Mouse (Mus musculus) splenic B cell, adult 2 months (primary cell): ENCODE measurements around the gene Lrrtm1.

Source experiments
- DNase-seq: peaks from one replicate; pipeline ENCODE4 v3.0.0-alpha.2; 2011; ENCODE audit warnings: low read depth, low spot score
- H3K27me3 ChIP-seq: 2 replicates; pipeline ENCODE4 v1.6.1; 2012; ENCODE audit warnings: mild to moderate bottlenecking, low read length, moderate library complexity, mixed read lengths; ENCODE audit not compliant: control insufficient read depth, poor library complexity, insufficient read depth, severe bottlenecking
- H3K36me3 ChIP-seq: 2 replicates; pipeline ENCODE4 v1.6.1; 2012; ENCODE audit warnings: mild to moderate bottlenecking, low read length, moderate library complexity, mixed read lengths; ENCODE audit not compliant: control insufficient read depth, poor library complexity, insufficient read depth, severe bottlenecking

Lrrtm1 gene

GRCm38 (mm10) chr6:77257358-77258105, 15.0 kb downstream of the Lrrtm1 start:
- H3K36me3 ChIP-seq, result no peaks in the 10 kb centered on the region
- no peak for DNase-seq
- no peaks in the 10 kb centered on the region for H3K27me3 ChIP-seq

GRCm38 (mm10) chr6:77265163-77265562, 22.7 kb downstream of the Lrrtm1 start:
- Histone ChIP-seq H3K27me3 (no peaks in the 10 kb centered on the region), H3K36me3 (no peaks in the 10 kb centered on the region)
- no peak for DNase-seq

DNA sequence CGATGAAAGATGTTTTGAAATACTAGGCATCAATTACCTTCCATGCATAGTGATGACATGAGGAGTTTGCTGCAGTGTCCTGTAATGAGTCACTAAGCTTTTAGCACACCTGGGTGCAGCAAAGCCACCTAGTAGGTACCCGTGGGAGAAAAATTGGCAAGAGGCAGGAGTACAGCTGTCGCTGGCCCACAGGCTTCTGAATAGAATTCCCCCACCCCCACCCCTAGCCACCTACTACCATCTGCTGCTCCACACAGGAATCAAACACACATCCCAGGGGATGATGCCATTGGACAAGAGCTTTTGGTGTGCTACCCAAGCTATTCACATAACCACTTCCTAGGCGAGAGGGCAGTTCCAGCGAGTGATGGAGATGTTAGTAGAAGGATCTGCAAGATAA, 36.3 kb downstream of the Lrrtm1 start:
- DNase-seq, result no peak
- Histone ChIP-seq H3K36me3 (no peaks in the 10 kb centered on the region), H3K27me3 (no peaks in the 10 kb centered on the region)

DNA sequence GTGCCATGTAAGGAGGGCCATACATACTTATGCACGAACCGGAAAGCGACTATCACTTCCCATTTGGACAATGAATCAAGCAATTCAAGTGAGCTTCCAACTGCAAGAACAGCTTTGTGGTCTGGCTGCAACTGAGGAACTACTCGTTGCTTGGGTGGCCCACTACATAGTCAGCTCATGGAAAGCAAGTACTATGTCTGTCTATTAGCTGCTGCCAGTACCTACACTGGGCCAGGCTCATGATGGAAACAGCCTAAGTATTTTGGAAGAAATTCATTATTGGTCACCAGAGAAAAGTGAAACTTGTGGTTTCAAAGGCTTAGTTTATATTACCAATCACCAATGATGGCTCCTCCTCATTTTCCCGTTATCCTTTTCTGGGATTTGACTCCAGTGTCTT, 43.8 kb downstream of the Lrrtm1 start:
- H3K27me3 ChIP-seq, result no peaks in the 10 kb centered on the region

GRCm38 (mm10) chr6:77288402-77288801, 45.9 kb downstream of the Lrrtm1 start:
- Histone ChIP-seq H3K36me3 (no peaks in the 10 kb centered on the region), H3K27me3 (no peaks in the 10 kb centered on the region)
- no peak for DNase-seq

More for the DNA sequence above, 43.8 kb downstream of the Lrrtm1 start:
- no peak for DNase-seq
- no peaks in the 10 kb centered on the region for H3K36me3 ChIP-seq

DNA sequence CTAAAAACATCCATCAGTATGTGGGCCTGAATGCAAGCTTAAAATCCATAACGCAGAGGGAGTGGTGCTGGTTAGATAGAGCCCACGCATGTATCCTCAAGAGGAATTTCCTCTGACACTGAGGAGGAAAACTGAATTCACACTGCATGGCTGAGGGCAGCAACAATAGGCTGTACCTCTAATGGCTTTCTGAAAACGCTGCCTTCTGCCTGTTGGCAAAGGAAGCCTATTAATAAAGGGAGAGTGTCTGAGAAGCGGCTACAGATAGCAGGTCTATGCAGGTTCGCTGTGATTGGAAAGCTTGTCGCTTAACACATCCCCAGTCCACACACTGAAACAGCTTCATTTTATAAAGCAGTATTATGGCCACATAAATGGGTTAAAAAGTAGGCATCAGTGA, 48.9 kb downstream of the Lrrtm1 start:
- Histone ChIP-seq H3K27me3 (no peaks in the 10 kb centered on the region), H3K36me3 (no peaks in the 10 kb centered on the region)
- DNase-seq, result no peak

DNA sequence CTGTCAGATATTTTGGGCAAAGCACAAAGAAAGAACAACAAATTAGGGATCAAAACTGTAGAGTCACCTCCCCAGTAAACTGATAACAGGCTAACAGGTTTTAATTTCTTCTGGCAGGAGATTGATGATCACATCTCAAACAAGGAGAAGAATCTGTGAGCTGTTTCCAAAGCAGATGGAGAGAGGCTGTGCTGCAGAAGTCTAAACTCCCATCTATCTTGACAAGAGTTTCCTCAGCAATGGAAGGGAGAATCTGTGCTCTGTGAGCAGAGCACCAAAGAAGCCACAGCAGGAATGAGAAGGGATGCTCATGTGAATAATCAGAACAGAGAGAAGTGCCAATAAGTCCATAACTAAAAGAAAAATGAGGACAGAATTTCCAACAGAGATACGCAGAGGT, 58.8 kb downstream of the Lrrtm1 start:
- H3K27me3 ChIP-seq, result no peaks in the 10 kb centered on the region
- no peak for DNase-seq
- no peaks in the 10 kb centered on the region for H3K36me3 ChIP-seq

DNA sequence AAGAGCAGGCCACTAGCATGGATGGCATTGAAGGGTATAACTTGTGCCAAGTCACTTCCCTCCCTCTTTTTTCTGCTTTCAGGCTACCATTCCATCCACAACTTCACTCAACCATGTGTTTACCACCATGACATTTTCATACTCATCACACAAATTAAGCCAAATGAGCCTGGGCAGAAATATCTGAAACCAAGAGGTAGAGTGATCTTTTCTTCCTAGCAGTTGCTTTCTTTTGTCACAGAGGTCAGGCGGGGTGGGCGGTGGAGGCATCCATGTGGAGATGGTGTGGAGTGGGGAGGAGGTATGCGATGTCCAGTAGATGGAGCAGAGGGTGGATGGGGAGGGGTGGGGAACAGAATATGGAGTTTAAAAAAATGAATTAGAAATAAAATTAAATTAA, 64.3 kb downstream of the Lrrtm1 start:
- DNase-seq, result no peak
- Histone ChIP-seq H3K27me3 (no peaks in the 10 kb centered on the region), H3K36me3 (no peaks in the 10 kb centered on the region)
